Mouse (Mus musculus) c-Kit-negative CD71-positive TER-119-positive erythroid progenitor cells, embryonic 14.5 days (primary cell): ENCODE results near the gene Fdx1.

Source experiments
- DNase-seq: peaks from one replicate; pipeline ENCODE4 v3.0.0-alpha.2; 2013; ENCODE audit warnings: low read depth, low spot score

Gene Fdx1

DNA sequence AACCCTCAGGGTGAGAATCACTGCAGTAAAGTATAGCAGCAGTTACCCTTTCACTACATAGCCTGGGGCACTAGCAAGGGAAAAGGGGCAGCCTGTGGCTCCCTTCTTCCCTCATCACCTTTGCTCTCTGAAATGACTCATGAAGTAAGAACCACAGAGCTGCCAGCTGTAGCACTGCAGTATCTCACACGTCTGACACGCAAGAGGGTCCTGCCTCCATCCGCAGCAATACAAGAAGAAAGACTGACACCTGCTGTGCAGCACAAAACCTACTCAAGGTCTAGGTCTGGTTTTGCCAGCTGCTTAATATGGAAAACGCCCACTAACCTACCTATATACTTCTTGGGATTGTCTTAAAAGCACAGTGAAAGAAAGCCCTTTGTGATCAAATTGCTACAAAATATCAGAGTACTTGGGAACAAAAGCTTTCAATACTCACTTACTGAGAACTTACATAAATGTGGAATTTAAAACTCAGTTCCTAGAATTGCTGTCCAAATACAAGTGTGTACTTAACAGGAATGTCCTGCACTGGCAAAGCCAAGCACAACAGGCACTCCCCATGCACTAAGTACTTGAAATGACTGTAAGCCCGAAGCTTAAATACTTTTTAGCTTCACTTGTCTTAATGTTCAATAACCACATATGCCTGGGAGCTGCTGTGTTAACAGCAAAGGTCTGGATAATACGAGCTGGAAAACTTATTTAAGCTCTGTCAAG, 2.0 kb downstream of the Fdx1 start:
- no peak for DNase-seq

DNA sequence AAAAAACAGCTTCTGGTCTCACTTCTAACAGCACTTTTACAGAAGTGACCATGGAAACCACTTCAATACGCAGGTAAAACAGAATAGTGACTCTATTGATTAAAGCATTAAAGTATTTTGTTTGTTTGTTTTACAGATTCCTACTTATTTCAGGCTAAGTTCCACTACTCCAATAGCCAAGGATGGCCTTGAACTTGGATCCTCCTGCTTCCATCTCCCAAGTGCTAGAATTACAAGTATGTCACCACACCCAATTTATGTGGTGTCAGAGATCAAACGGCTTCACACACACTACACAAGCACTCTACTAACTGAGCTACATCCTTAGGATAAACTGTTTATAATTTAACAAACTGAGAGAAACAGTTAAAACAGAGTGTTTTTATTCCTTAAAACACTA, 3.0 kb downstream of the Fdx1 start:
- no peak for DNase-seq

DNA sequence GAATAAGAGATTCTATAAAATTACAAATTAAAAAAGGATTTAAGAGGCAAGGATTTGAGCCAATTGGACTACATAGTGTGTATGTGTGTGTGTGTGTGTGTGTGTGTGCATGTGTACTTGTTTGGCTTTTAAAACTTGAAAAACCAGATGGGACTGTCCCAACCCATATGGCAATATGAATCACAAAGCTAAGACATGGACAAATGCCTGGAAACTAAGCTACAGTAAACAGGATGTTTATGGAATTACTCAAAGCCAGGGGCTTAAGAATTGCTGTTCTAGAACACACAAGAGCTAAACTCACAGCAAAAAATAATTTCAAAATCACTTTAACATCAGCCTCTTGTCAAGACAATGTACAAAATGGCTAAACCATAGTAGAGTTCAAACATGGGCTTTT, 4.4 kb downstream of the Fdx1 start:
- DNase-seq = no peak

DNA sequence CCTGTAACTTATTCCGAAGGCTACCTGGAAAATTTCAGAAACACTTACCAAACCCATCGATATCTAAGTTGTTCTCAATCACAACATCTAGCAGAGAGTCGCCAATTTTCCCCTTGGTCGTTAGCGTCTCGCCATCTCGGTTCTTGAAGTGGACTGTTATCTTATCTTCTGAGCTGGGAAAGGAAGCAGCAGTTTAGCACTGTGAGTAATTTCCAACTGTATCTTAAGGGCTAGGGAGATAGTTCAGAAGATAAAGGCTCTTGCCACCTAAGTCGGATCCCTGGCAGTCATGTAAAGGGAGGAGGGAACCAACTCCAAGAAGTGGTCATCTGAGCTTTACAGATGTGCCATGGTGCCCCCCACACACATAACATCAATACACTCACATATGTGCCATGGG, 6.3 kb downstream of the Fdx1 start:
- DNase-seq = no peak

DNA sequence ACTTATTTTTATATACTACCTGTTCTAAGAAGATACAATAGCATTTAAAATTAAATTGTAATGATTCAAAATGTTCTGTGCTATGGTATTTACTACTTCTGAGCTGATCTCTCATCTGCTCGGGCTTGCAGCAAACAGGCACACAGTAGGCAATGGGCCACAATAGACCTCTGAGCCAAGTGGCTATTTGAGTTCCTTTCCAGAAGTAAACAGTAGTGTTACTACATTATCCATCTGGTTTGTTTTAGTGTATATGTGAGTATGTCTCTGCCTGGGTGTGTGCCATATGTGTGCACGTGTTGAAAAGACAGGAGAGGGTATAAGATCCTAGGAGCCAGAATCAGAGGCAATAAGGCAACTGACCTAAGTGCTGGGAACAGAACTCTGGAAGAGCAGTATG, 6.9 kb downstream of the Fdx1 start:
- DNase-seq = no peak

DNA sequence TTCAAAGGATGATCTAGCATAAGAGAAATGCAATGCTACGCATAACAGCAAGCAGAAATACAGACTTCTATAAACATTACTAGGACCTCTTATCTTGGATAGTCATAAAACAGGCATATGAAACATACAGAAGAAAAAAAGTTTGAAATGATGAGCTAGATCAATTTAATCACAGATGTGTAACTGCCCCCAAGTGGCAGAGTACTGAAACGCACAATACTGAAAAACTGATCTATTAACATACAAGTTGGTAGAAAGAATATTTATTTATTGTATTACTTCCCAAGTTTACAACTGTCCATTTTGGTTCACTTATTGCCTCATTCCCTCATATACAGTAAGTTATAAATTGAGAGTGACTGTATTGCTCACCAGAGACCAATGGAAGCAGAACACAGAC, 12.0 kb downstream of the Fdx1 start:
- DNase-seq = no peak

DNA sequence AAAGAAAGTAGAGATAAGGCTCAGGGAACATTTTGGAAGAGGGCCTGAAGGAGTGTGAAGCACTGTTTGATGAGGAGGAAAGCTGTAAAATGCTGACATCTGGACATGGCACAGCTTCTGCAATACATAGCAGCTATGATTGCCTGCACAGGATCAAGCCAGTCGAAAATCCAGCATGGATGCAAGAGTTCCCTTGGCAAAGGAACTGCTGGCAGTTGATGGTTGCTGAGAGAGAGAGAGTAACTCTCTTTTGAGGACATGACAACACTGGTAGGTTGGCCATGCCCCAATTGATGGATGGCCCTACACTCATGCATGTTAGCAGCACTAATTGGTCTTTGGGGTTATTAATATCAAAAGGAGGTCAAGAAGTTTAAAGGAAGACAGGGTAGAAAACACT, 12.7 kb downstream of the Fdx1 start:
- no peak for DNase-seq

DNA sequence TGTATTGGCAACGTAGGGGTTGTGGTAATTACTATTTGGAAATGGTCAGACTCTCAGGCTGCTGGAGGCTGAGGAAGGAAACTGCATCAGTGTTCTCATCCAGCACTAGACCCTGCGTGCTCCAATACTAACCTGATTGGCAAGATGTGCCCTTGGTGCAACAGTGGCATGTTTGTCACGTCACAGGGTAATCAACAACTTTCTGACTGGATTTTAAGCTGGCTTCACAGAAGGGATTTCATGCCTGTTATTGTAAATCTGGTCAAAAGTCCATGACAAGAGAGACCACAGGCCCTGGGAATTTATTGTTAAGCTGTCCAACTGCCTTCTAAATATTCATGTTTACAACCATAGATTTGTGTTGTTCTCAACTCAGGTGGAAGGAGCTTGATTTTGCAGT, 13.1 kb downstream of the Fdx1 start:
- DNase-seq = no peak

DNA sequence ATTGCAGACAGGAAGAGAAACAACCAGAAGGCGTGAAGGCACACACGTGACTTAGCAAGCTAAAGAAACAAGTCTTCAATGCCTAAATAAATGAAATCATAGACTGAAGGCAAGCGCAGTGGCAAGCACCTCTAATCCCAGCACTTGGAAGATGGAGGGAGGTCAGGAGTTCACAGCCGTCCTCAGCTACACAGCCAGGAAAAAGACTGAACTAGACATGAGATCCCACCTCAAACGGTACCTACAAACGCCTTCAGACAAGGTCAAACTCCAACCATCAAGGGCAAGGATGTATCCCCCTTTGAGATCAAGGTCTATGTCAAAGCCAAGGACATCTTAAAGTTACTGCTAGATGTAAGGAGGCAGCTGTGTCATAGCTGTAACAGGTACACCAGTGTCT, 19.4 kb downstream of the Fdx1 start:
- DNase-seq = no peak

DNA sequence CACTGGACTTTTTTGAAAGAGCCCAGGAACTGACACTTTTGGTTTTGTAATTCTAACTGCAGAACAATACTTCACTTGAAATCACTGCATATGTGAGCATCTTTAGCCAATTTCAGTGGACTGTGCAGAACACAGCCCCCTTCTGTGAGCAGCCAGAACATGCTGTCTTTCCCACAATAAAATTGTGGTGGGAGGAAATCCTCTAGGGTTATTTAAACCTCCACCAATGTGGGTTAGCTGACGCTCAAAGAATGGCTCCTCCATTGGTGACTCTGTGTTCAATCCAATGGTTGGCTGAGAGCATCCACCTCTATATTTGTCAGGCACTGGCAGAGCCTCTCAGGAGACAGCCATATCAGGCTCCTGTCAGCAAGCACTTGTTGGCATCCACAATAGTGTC, 28.7 kb downstream of the Fdx1 start:
- DNase-seq = no peak

DNA sequence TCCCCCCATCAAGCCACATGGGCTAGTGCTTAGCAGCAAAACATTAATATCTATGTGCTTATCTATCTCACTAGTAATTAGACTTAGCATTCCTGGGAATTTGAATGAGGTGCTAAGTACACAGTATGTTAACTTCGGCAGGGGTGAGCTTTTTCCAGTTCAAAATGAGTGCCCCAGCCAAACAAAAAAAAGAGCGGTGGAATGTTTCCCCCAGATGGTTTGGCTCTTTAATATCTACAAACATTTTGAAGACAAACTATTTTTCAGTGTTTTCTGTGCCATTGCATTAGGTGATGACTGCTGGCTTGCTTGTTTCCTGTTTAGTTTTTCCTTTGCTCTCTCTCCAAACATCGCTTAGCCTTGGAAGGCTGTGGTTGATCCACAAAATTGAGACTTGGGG, 31.4 kb downstream of the Fdx1 start:
- no peak for DNase-seq

DNA sequence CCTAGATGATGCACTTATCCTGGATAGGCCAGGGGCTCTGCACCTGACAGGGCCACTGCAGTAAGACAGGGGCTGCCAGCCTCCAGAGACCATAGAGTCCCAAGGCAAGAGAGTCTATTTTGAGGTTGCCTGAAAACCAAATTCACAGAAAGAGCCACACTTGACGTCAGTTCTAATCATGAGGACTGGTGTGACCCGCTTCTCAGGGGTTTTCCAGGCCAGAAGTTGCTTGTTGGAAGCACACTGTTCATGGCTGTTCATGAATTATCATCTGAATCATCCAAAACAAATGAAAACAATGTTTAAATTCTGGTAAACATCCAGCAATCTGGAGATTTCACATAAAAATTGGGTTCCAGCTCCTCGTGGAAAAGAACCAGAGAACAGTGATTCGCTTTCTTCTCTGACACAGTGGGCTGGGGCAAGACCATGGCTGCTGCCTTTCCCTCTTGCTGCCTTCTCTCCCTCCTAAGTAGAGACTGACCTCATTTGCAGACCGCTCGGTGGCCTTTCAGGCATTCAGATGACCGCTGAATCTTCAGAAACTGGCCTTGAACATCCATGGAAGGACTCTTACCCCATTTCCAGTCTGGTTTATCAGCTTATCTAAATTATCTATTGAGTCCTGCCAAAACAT, 32.2 kb downstream of the Fdx1 start:
- no peak for DNase-seq

DNA sequence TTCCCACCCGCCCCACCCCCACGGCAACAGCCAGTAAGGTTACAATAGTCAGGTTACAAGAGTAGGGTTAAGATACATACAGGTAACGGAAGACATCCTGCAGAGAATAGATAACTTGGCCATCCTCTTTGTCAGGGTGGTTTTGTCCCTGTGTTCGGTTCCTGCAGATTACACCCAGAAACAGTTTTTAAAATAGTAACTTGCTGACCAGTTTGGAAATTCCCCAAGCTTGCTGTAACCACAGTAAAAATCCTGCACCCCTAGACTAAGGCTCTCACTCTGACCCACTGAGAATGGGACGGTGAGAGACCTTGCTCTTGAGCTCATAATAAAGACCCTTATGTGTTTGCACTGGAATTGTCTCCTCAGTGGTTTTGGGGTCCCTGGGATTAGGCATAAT, 33.4 kb downstream of the Fdx1 start:
- DNase-seq = no peak

DNA sequence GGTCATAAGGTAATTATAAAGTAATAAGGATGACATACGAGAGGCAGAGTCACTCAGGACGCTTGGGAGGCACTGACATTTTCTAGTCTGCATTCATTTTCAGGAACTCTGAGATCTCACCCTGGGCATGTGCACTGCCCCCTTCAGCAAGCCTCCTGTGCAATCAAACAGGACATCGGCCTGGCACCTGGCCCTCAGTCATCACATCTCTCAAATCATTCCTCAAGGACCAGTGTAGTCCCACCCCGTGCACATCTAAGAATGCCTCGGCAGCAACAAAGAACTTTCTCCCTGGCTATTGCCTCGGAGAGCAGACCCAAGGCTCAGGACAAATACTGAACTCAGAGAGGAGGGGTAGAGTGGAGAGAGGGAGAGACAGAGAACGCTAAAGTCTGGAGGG, 34.7 kb downstream of the Fdx1 start:
- DNase-seq = no peak

DNA sequence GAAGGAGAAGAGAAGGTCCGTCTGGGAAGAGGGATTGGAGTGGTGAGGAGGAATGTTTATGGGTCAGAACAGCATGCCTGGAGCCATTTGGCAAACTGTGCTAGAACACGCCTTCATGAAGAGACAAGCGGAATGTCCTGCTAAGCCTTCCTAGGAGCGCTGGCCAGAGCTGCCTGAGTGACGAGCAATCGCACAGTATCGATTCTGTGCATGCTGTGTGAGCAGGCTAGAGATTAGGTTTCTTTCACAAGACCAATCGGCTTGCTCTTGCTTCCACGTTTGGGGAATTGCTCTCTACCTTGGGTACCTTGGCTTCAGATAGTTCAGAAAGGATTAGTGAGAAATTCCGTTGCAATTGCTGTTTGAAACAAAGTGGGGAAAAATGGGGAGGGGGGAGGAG, 35.2 kb downstream of the Fdx1 start:
- no peak for DNase-seq

DNA sequence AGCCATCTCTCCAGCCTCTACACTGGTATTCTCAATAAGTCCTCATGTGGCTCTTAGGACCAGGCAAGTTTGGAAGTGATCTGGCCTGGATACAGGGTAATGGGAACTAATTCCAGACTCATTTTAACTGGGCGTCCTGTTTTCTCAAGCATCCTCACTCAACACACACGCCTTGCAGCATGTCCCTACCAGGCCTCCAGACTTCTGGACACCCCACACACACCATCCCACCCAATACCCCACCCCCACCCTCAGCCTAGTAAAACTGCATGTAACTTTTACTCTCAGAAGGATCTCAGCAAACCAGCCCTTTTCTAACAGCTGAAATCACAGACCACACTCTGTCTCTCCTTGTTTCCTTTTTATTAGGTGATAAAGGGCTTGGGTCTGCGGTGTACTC, 35.7 kb downstream of the Fdx1 start:
- DNase-seq = no peak

DNA sequence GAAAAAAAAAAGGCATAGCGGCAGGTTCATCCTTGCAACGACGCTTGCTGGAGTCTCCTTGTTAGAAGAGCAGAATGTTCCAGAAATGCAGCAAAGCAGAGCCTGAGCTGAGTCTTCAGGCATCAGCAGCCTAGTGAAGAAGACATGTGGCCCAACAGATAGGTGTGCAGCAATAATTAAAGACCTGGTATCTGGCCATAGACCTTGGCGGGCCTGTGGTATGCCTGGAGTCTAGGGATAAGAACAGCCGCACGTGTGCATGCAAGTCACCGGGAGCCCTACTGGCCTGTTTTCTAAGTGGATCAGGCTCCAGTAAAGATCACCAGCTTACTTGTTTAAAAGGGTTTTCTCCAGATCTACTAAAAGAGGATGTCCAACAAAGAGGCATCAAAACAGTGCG, 36.7 kb downstream of the Fdx1 start:
- no peak for DNase-seq

DNA sequence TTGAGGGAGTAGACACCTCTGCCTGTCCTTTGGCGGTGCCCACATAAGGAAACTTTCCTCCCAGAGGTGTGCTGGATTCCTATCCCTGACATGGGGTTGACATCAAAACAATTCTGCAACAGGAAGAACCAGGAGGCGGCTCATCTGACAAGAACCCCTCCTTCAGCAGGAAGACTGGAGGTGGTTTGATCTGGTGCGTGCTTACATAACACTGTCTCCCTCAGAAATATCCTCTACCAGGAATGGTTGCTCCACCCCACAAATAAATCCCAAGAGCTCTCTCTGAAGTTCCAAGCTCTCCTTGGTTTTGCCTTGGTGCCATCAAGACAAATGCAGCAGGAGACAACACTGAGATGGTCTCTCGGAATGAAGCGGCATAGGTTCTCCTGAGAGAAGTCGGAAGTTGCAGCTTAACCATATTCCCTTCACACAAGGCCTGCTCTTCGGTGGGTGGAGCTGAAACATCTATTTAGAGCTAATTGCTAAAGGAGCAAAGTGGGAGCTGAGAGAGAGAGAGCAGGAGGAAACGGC, 38.7 kb downstream of the Fdx1 start:
- no peak for DNase-seq

DNA sequence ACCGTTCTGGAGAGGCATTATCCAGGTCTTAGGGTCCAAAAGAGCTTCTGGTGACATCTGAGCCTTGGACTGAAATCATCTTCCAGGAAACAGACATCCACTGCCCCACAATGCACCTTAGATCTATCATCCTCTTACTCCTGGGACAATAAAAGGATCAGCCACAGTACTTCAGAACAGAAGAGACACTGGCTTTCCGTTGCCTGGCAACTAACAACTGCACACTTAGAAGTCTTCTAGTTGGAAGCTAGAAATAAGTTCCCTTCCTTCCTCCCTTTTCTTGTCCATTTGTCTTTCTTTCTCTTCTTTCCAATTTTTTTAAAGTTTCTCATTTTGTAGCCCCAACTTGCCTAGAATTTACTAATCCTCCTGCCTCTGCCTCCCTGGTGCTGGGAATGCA, 40.6 kb downstream of the Fdx1 start:
- no peak for DNase-seq

DNA sequence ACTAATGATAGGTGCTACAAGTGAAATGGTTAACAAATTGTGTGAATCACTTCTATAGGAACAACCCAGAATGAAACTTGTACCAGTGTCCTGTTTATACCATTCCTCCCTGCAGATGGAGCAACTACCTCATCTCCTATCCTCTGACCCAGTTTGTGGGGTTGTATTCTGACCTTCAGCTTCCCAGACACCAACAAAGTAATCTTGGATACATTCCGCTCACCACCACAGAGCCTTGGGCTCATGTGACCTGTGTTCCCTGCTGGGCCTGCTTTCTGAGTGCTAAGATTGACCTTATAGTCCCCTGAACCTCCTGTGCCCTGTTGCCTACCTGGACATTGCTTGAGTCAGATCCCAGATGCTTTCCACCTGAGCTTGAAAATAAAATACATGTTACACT, 47.8 kb downstream of the Fdx1 start:
- DNase-seq = no peak

DNA sequence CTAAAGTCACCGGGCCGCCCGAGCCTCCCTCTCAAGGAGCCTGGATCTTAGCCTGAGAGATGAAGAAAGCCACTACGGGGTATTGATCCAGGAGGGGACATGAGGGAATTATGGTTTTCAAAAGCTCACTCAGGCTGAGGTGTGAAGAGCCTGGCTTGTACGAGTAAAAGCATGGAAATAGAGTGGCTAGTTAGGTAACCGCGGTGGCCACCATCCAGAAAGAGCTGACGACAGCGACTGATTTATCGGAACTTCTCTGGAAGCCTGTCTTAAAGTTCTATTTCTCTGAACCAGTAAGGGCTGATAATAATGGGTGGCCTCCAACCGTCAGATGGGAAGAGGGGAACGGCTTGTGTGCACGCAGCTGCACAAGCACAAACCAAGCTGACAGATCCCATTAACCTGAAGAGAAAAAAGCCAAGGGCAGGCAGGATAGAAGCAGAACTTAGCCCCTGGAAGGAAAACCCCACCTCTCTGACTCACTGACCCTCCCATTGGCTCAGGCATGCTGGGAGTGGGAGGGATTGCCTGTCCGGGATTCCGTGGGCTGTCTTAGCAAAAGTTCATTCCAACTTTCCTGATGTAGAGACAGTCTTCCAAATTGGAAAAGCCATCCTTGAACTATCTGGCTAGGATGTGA, 48.8 kb downstream of the Fdx1 start:
- DNase-seq = no peak

DNA sequence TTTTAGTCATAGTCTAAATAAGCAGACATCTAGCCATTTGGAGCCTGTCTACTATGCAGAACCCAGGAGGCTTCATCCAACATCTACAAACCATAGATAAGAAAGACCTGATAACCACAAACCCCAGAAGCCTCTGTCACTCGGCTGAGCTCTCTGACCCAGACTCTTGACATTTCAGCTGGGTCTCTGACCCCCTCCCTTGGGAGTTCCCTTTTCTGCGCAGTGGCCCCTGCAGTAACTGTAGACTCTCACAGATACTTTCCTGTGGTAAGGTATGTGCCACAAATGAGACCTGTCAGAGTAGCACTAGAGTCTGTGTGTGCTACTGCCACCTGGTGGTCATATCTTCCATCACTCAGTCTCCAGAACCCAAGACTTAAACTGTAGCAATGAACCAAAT, 54.5 kb downstream of the Fdx1 start:
- peak; percentile 15 for DNase-seq

DNA sequence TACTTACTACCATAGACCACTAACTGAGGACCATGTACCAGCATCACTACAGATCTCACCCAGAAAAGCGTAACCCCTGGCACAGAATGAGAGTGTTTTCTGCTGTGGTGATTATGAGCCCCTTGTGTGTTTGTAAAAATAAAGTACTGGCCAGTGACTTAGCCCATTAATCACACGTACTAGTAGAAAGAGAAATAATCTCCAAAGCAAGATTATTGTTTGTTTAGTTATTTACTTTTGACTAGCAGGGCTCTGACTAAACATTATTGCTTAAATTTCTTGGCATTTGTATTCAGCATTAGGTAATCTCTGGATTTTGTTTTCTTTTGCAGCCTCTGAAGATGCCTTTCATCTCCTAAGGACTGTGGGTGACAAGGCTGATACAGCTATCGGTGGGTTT, 55.1 kb downstream of the Fdx1 start:
- DNase-seq = no peak
